Mouse (Mus musculus) forebrain, embryonic 10.5 days (tissue): ENCODE measurements at regions not wholly inside any gene's neighbourhood (a gene's known extent, or its start where the extent isn't known, plus 50 kb on each side); places are given as distances from the start of the nearest gene placed in this dataset.
"Not testable (repeated sequence)": the region's sequence is repeated elsewhere in the genome, so short reads cannot be mapped to it uniquely, and the experiment has no call there.

Experiments used
- DNase-seq: peaks from one replicate; pipeline ENCODE4 v3.0.0-alpha.2; 2017; ENCODE audit warnings: low spot score; ENCODE audit errors: extremely low spot score
- H3K27ac ChIP-seq: fragments of 300-500 bp; sonication (generic); 2 replicates; pipeline ENCODE4 v1.5.1; 2016; ENCODE audit warnings: mild to moderate bottlenecking
- H3K27me3 ChIP-seq: fragments of 300-500 bp; sonication (generic); 2 replicates; pipeline ENCODE4 v1.6.1; 2016; ENCODE audit warnings: mild to moderate bottlenecking; ENCODE audit not compliant: poor library complexity, severe bottlenecking
- H3K36me3 ChIP-seq: fragments of 300-500 bp; sonication (generic); replicated peaks from 2 replicates; pipeline ENCODE4 v1.6.1; 2016; ENCODE audit warnings: mild to moderate bottlenecking, moderate library complexity
- H3K4me1 ChIP-seq: fragments of 300-500 bp; sonication (generic); 2 replicates; pipeline ENCODE4 v1.6.1; 2016
- H3K4me3 ChIP-seq: fragments of 300-500 bp; sonication (generic); 2 replicates; pipeline ENCODE4 v1.5.1; 2016; ENCODE audit warnings: mild to moderate bottlenecking, moderate library complexity
- H3K9me3 ChIP-seq: fragments of 300-500 bp; sonication (generic); 2 replicates; pipeline ENCODE4 v1.6.1; 2016; ENCODE audit warnings: mild to moderate bottlenecking, moderate library complexity
- WGBS: fragments of 180-500 bp; shearing (Covaris S2); methylation state at CpG from one replicate; pipeline ENCODE4 v1.1.7; 2016; 5-methylcytosine and 5-hydroxymethylcytosine counted together

GRCm38 (mm10) chr3:21606846-21607245, 469.6 kb upstream of the Tbl1xr1 start:
- H3K4me3 ChIP-seq, result no peak overlapping the region
- H3K36me3 ChIP-seq, result no peaks in the 10 kb centered on the region
- 97% methylated on average over 2 of the region's 2 CpGs for WGBS
- no peak for DNase-seq
- H3K4me1 ChIP-seq, result no peaks in the 10 kb centered on the region
- no peak overlapping the region for H3K27ac ChIP-seq
- H3K27me3 ChIP-seq, result no peaks in the 10 kb centered on the region
- 0 out of 2 replicates have a peak, but pooled peaks cover 3% of the 10 kb centered on the region for H3K9me3 ChIP-seq

GRCm38 (mm10) chr3:21610231-21610630, 466.2 kb upstream of the Tbl1xr1 start:
- WGBS, result 91% methylated on average over 2 of the region's 2 CpGs
- Histone ChIP-seq H3K36me3 (no peaks in the 10 kb centered on the region), H3K4me1 (no peaks in the 10 kb centered on the region), H3K27me3 (no peaks in the 10 kb centered on the region), H3K9me3 (0 out of 2 replicates have a peak, but pooled peaks cover 3% of the 10 kb centered on the region), H3K4me3 (no peak overlapping the region), H3K27ac (no peak overlapping the region)
- no peak for DNase-seq

- WGBS, result 89% methylated on average over 2 of the region's 2 CpGs
- H3K9me3 ChIP-seq, result no peaks in the 10 kb centered on the region
- H3K4me1 ChIP-seq, result no peaks in the 10 kb centered on the region
- H3K36me3 ChIP-seq, result no peaks in the 10 kb centered on the region
- no peaks in the 10 kb centered on the region for H3K27me3 ChIP-seq
- DNase-seq, result no peak
- no peak overlapping the region for H3K27ac ChIP-seq
- H3K4me3 ChIP-seq, result no peak overlapping the region
These were observed 454.7 kb upstream of the Tbl1xr1 start for GRCm38 (mm10) chr3:21621745-21622144.

GRCm38 (mm10) chr3:21625039-21625438, 451.4 kb upstream of the Tbl1xr1 start:
- DNase-seq, result no peak
- H3K27me3 ChIP-seq, result no peaks in the 10 kb centered on the region
- WGBS, result 89% methylated on average over 2 of the region's 2 CpGs
- no peaks in the 10 kb centered on the region for H3K36me3 ChIP-seq
- H3K4me3 ChIP-seq, result no peak overlapping the region
- no peaks in the 10 kb centered on the region for H3K9me3 ChIP-seq
- H3K4me1 ChIP-seq, result no peaks in the 10 kb centered on the region
- no peak overlapping the region for H3K27ac ChIP-seq

- H3K4me3 ChIP-seq, result no peak overlapping the region
- WGBS, result 79% methylated on average over 3 of the region's 3 CpGs
These were observed 450.4 kb upstream of the Tbl1xr1 start for GRCm38 (mm10) chr3:21626029-21626428.

GRCm38 (mm10) chr3:21627048-21627447, 449.4 kb upstream of the Tbl1xr1 start:
- not testable (repeated sequence) for H3K27ac ChIP-seq, H3K36me3 ChIP-seq, H3K27me3 ChIP-seq, DNase-seq, H3K9me3 ChIP-seq, H3K4me1 ChIP-seq, H3K4me3 ChIP-seq
- WGBS, result 90% methylated on average over 2 of the region's 2 CpGs

More at GRCm38 (mm10) chr3:21626029-21626428, 450.4 kb upstream of the Tbl1xr1 start:
- DNase-seq, result no peak
- Histone ChIP-seq H3K27ac (no peak overlapping the region), H3K9me3 (no peaks in the 10 kb centered on the region), H3K36me3 (no peaks in the 10 kb centered on the region), H3K4me1 (no peaks in the 10 kb centered on the region), H3K27me3 (no peaks in the 10 kb centered on the region)

- no peak for DNase-seq
- no peaks in the 10 kb centered on the region for H3K9me3 ChIP-seq
- no peaks in the 10 kb centered on the region for H3K36me3 ChIP-seq
- H3K27ac ChIP-seq, result no peak overlapping the region
- 56% methylated on average over 1 of the region's 1 CpGs for WGBS
- peaks cover 5% of the 10 kb centered on the region for H3K4me1 ChIP-seq
- no peaks in the 10 kb centered on the region for H3K27me3 ChIP-seq
- H3K4me3 ChIP-seq, result no peak overlapping the region
These were observed 442.7 kb upstream of the Tbl1xr1 start for GRCm38 (mm10) chr3:21633600-21634221.

- no peaks in the 10 kb centered on the region for H3K36me3 ChIP-seq
- H3K4me1 ChIP-seq, result peaks cover 5% of the 10 kb centered on the region
- no peaks in the 10 kb centered on the region for H3K9me3 ChIP-seq
- DNase-seq, result no peak
- H3K27ac ChIP-seq, result no peak overlapping the region
- no peak overlapping the region for H3K4me3 ChIP-seq
- H3K27me3 ChIP-seq, result no peaks in the 10 kb centered on the region
- WGBS, result 87% methylated on average over 4 of the region's 4 CpGs
These were observed 441.7 kb upstream of the Tbl1xr1 start for GRCm38 (mm10) chr3:21634675-21635204.

GRCm38 (mm10) chr3:21638886-21639285, 437.6 kb upstream of the Tbl1xr1 start:
- no peak overlapping the region for H3K4me3 ChIP-seq
- no peaks in the 10 kb centered on the region for H3K36me3 ChIP-seq
- WGBS, result 94% methylated on average over 5 of the region's 5 CpGs
- no peak overlapping the region for H3K27ac ChIP-seq
- no peak for DNase-seq
- peaks cover 2% of the 10 kb centered on the region for H3K4me1 ChIP-seq
- no peaks in the 10 kb centered on the region for H3K9me3 ChIP-seq
- H3K27me3 ChIP-seq, result no peaks in the 10 kb centered on the region

- 71% methylated on average over 5 of the region's 5 CpGs for whole genome bisulfite sequencing
- H3K36me3 ChIP-seq, result no peaks in the 10 kb centered on the region
- no peak overlapping the region for H3K27ac ChIP-seq
- H3K4me3 ChIP-seq, result no peak overlapping the region
- no peaks in the 10 kb centered on the region for H3K9me3 ChIP-seq
- H3K27me3 ChIP-seq, result no peaks in the 10 kb centered on the region
- no peaks in the 10 kb centered on the region for H3K4me1 ChIP-seq
- no peak for DNase-seq
These were observed 436.9 kb upstream of the Tbl1xr1 start for GRCm38 (mm10) chr3:21639576-21639975.

GRCm38 (mm10) chr3:21644086-21644485, 432.4 kb upstream of the Tbl1xr1 start:
- 81% methylated on average over 2 of the region's 2 CpGs for WGBS
- no peak for DNase-seq

GRCm38 (mm10) chr3:21645268-21645667, 431.2 kb upstream of the Tbl1xr1 start:
- no peak for DNase-seq
- no peaks in the 10 kb centered on the region for H3K9me3 ChIP-seq
- H3K4me3 ChIP-seq, result no peak overlapping the region
- no peaks in the 10 kb centered on the region for H3K27me3 ChIP-seq
- H3K27ac ChIP-seq, result no peak overlapping the region
- 79% methylated on average over 1 of the region's 1 CpGs for WGBS
- no peaks in the 10 kb centered on the region for H3K36me3 ChIP-seq
- no peaks in the 10 kb centered on the region for H3K4me1 ChIP-seq

More at GRCm38 (mm10) chr3:21644086-21644485, 432.4 kb upstream of the Tbl1xr1 start:
- H3K9me3 ChIP-seq, result no peaks in the 10 kb centered on the region
- no peak overlapping the region for H3K27ac ChIP-seq
- no peaks in the 10 kb centered on the region for H3K36me3 ChIP-seq
- H3K4me3 ChIP-seq, result no peak overlapping the region
- H3K4me1 ChIP-seq, result no peaks in the 10 kb centered on the region
- H3K27me3 ChIP-seq, result no peaks in the 10 kb centered on the region

GRCm38 (mm10) chr3:21649885-21650469, 426.5 kb upstream of the Tbl1xr1 start:
- Histone ChIP-seq H3K36me3 (no peaks in the 10 kb centered on the region), H3K27ac (no peak overlapping the region), H3K27me3 (no peaks in the 10 kb centered on the region), H3K4me1 (no peaks in the 10 kb centered on the region), H3K9me3 (no peaks in the 10 kb centered on the region), H3K4me3 (no peak overlapping the region)
- WGBS, result 91% methylated on average over 8 of the region's 8 CpGs
- DNase-seq, result no peak
